Mouse (Mus musculus) right cerebral cortex, postnatal 10 days (tissue): ENCODE results near the gene Gm47289.
A peak's percentile ranks its signal among the peaks of the same experiment; 100 is the strongest.

Experiments
- DNase-seq, 2 experiments: peaks; one replicate each; pipeline ENCODE4 v3.0.0; 2021; ENCODE audit warnings: low spot score in 2 of 2

Gm47289 gene

GRCm38 (mm10) chr9:119156278-119157201, 2.4 kb upstream of the Gm47289 start, which contains the start of gene Acaa1b:
Acaa1b (minus strand) TSS chr9:119157093.
- DNase-seq = peak; percentile 73 to 85

- no peak for DNase-seq
Observed at GRCm38 (mm10) chr9:119160689-119161088, 1.7 kb downstream of the Gm47289 start.

GRCm38 (mm10) chr9:119164743-119165142, 5.8 kb downstream of the Gm47289 start:
- no peak for DNase-seq

GRCm38 (mm10) chr9:119165548-119165947, 6.6 kb downstream of the Gm47289 start:
- no peak for DNase-seq

GRCm38 (mm10) chr9:119167608-119168007, 8.6 kb downstream of the Gm47289 start:
- no peak for DNase-seq

- DNase-seq = no peak
Observed at GRCm38 (mm10) chr9:119179292-119179691, 20.3 kb downstream of the Gm47289 start.

- peak; percentile 31 to 43 for DNase-seq
Observed at GRCm38 (mm10) chr9:119181241-119181728, 22.3 kb downstream of the Gm47289 start.

- DNase-seq = peak in 1 of 2 experiments; percentile 35
Observed at GRCm38 (mm10) chr9:119192202-119192990, 33.4 kb downstream of the Gm47289 start.

GRCm38 (mm10) chr9:119199151-119199861, 40.3 kb downstream of the Gm47289 start:
- DNase-seq = no peak

- DNase-seq = no peak
Observed at GRCm38 (mm10) chr9:119201653-119202052, 42.7 kb downstream of the Gm47289 start.

- no peak for DNase-seq
Observed at GRCm38 (mm10) chr9:119203617-119204016, 44.7 kb downstream of the Gm47289 start.

- no peak for DNase-seq
Observed at GRCm38 (mm10) chr9:119205756-119206155, 46.8 kb downstream of the Gm47289 start.

GRCm38 (mm10) chr9:119206666-119207065, 47.7 kb downstream of the Gm47289 start:
- no peak for DNase-seq

- DNase-seq = no peak
Observed at GRCm38 (mm10) chr9:119207113-119207512, 48.2 kb downstream of the Gm47289 start.

GRCm38 (mm10) chr9:119208998-119209397, 50.0 kb downstream of the Gm47289 start, which contains the start of gene Slc22a13:
Slc22a13 (minus strand) TSS chr9:119209098.
- DNase-seq = no peak
